Mouse (Mus musculus): ENCODE measurements at regions not wholly inside any gene's neighbourhood (a gene's known extent, or its start where the extent isn't known, plus 50 kb on each side); places are given as distances from the start of the nearest gene placed in this dataset.
A peak's percentile ranks its signal among the peaks of the same experiment; 100 is the strongest.

DNA sequence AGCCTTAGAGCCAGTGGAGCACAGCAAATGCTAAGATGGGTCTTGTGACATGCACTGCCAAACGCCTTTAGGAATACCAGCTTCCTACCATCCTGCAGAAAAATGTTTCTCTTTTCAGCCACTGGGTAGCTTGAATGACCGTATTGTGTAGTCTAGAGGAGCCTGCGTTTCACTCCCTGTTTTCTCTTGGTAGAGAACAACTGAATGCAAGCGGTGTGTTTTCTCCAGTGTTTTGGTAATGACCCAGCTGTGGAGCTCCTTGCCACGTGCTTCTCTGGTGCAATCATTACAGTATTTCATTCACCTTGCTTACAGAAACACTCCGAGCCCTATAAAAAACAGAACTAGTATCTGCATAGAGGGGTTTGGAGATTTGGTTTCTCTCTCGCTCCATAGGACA lies 193.5 kb downstream of the Rdh14 start:
- Histone ChIP-seq H3K9me3 (ENCODE audit: low read length) (no peaks in the 10 kb centered on the region), H3K4me1 (replicated peaks; ENCODE audit: low read depth, low read length) (no peaks in the 10 kb centered on the region), H3K36me3 (ENCODE audit: insufficient read depth, low read length) (no peaks in the 10 kb centered on the region), H3K4me3 (replicated peaks; ENCODE audit: low read length) (no peak overlapping the region), H3K27me3 (ENCODE audit: insufficient read depth, low read length) (no peaks in the 10 kb centered on the region)
- TF ChIP-seq POU5F1 (IDR thresholded peaks at IDR 0.05; ENCODE audit: borderline replicate concordance, low read length), result no peak
- no peak for TF ChIP-seq CTCF (conservative IDR thresholded peaks at IDR 0.05; ENCODE audit: low read length)

DNA sequence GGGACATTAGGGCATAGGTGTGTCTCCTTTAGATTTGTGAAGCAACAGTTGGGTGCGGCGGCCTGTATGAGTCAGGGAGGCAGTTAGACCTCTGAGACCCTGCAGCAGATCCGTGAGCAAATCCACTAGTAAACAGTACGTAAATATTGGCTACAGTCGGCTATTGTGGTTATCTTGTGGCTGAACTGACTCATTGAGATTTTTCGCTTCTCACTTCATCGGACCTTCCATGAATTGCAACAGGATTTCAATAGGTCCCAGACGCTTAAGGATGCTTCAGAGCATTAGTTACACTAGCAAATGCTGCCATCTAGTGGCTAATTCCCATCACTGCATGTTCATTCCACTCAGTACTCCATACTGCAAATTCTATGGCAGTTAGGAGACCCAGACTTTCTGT lies 199.0 kb downstream of the Rdh14 start:
- no peaks in the 10 kb centered on the region for H3K36me3 ChIP-seq (ENCODE audit: insufficient read depth, low read length)
- H3K4me1 ChIP-seq (replicated peaks; ENCODE audit: low read depth, low read length), result peaks cover 4% of the 10 kb centered on the region; the same call in 1 of the 2 replicates
- H3K9me3 ChIP-seq (ENCODE audit: low read length), result no peaks in the 10 kb centered on the region
- H3K4me3 ChIP-seq (replicated peaks; ENCODE audit: low read length), result no peak overlapping the region
- no peaks in the 10 kb centered on the region for H3K27me3 ChIP-seq (ENCODE audit: insufficient read depth, low read length)
- peak; percentile 81 for TF ChIP-seq CTCF (conservative IDR thresholded peaks at IDR 0.05; ENCODE audit: low read length)
- no peak for TF ChIP-seq POU5F1 (IDR thresholded peaks at IDR 0.05; ENCODE audit: borderline replicate concordance, low read length)

DNA sequence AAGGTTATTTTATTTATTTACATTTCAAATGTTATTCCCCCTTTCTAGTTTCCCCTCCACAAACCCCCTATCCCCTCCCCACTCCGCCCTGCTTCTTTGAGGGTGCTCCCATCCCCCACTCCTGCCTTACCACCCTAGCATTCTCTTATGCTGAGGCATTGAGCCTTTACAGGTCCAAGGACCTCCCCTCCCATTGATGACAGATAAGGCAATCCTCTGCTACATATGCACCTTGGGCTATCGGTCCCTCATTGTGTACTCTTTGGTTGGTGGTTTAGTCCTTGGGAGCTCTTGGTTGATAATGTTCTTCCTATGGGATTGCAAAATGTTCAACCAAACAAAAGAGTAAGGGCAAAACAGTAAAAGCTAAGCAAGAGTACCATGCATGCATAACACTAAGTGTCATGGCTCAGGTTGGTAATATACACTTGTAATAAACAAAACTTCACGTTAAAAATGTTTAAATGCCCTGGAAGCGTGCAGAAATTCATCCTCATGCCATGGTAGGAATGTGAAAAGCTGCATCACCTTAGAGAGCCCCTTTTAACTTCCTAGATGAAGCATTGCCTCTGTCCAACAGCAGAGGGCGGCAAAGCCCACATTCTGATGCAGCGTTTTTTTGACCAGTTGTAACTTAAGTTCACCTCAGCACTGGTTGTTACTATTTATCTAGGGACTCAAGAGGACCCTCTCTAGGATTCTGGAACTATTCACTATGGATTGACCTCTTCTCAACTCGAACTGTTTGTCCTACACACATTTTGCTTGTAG lies 207.6 kb downstream of the Rdh14 start:
- TF ChIP-seq NANOG (IDR thresholded peaks at IDR 0.05; ENCODE audit: borderline replicate concordance, low read length), result no peak
- peak; percentile 83 for TF ChIP-seq CTCF (conservative IDR thresholded peaks at IDR 0.05; ENCODE audit: low read length)

DNA sequence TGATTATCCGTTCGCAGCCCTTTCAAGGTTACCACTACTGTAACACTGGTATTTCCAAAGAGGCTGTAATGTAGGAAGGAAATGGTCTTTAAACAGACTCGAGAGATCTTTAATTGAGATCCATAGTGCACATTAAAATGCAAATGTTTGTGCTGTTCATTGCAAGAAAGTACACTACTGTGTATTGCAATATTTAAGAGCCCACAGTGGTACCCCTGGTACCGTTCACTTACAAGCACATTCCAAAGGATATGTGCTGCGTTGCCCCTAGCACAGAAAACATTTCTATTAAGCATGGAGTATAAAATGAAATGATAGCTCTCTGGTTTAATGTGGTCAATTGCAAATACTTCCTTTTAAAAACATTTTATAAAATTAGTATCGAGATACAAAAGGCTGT lies 209.5 kb downstream of the Rdh14 start:
- Histone ChIP-seq H3K27me3 (ENCODE audit: insufficient read depth, low read length) (no peaks in the 10 kb centered on the region), H3K36me3 (ENCODE audit: insufficient read depth, low read length) (no peaks in the 10 kb centered on the region), H3K9me3 (ENCODE audit: low read length) (peaks cover 4% of the 10 kb centered on the region), H3K4me1 (replicated peaks; ENCODE audit: low read depth, low read length) (peaks cover 10% of the 10 kb centered on the region), H3K4me3 (replicated peaks; ENCODE audit: low read length) (no peak overlapping the region)
- TF ChIP-seq NANOG (IDR thresholded peaks at IDR 0.05; ENCODE audit: borderline replicate concordance, low read length) (no peak), POU5F1 (IDR thresholded peaks at IDR 0.05; ENCODE audit: borderline replicate concordance, low read length) (no peak), CTCF (conservative IDR thresholded peaks at IDR 0.05; ENCODE audit: low read length) (no peak)

More for the DNA sequence above, 207.6 kb downstream of the Rdh14 start:
- H3K9me3 ChIP-seq (ENCODE audit: low read length), result peaks cover 4% of the 10 kb centered on the region
- H3K27me3 ChIP-seq (ENCODE audit: insufficient read depth, low read length), result no peaks in the 10 kb centered on the region
- H3K4me3 ChIP-seq (replicated peaks; ENCODE audit: low read length), result no peak overlapping the region
- H3K4me1 ChIP-seq (replicated peaks; ENCODE audit: low read depth, low read length), result no peaks in the 10 kb centered on the region
- H3K36me3 ChIP-seq (ENCODE audit: insufficient read depth, low read length), result no peaks in the 10 kb centered on the region

DNA sequence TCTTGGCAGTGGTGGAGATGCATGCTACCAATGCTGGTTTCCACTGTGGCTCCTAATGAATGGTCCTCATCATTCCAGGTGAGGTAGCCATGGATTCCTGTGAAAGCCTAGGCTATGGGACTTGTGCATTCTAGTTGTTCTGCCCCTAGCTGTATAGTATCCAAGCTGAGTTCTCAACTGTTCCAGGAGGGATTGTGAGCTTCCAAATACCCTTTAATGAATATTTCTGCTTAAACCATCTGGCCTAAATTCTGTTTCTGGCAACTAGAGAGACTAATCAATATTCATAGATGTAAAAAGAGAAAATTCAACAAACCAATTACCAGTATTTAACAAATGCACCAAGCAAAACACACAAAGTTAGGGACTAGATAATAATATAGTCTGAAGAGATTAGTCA lies 227.7 kb downstream of the Rdh14 start:
- Histone ChIP-seq H3K9me3 (ENCODE audit: low read length) (no peaks in the 10 kb centered on the region), H3K4me3 (replicated peaks; ENCODE audit: low read length) (no peak overlapping the region), H3K36me3 (ENCODE audit: insufficient read depth, low read length) (no peaks in the 10 kb centered on the region), H3K4me1 (replicated peaks; ENCODE audit: low read depth, low read length) (no peaks in the 10 kb centered on the region), H3K27me3 (ENCODE audit: insufficient read depth, low read length) (no peaks in the 10 kb centered on the region)
- TF ChIP-seq CTCF (conservative IDR thresholded peaks at IDR 0.05; ENCODE audit: low read length) (no peak), NANOG (IDR thresholded peaks at IDR 0.05; ENCODE audit: borderline replicate concordance, low read length) (no peak), POU5F1 (IDR thresholded peaks at IDR 0.05; ENCODE audit: borderline replicate concordance, low read length) (no peak)

DNA sequence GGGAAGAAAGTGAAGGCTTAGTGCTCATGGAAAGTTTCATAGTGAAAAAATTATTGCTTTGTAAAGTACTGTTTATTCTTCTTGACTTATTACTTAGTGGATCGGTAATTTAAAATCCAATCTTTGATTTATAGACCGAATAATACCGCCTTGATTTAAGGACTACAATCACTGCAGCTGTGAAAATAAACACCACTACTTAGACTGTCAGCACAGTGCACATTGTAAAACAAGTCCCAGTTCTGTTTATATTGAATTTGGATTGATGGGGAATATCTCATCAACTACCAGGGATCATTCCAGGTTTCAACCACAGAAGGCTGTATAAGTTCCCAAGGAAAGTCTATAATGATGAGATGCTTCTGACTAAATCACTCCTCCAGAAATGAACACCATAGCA lies 230.0 kb downstream of the Rdh14 start:
- no peaks in the 10 kb centered on the region for H3K27me3 ChIP-seq (ENCODE audit: insufficient read depth, low read length)
- TF ChIP-seq CTCF (conservative IDR thresholded peaks at IDR 0.05; ENCODE audit: low read length) (no peak), POU5F1 (IDR thresholded peaks at IDR 0.05; ENCODE audit: borderline replicate concordance, low read length) (no peak), NANOG (IDR thresholded peaks at IDR 0.05; ENCODE audit: borderline replicate concordance, low read length) (no peak)
- no peaks in the 10 kb centered on the region for H3K36me3 ChIP-seq (ENCODE audit: insufficient read depth, low read length)
- no peak overlapping the region for H3K4me3 ChIP-seq (replicated peaks; ENCODE audit: low read length)
- H3K9me3 ChIP-seq (ENCODE audit: low read length), result no peaks in the 10 kb centered on the region
- no peaks in the 10 kb centered on the region for H3K4me1 ChIP-seq (replicated peaks; ENCODE audit: low read depth, low read length)

DNA sequence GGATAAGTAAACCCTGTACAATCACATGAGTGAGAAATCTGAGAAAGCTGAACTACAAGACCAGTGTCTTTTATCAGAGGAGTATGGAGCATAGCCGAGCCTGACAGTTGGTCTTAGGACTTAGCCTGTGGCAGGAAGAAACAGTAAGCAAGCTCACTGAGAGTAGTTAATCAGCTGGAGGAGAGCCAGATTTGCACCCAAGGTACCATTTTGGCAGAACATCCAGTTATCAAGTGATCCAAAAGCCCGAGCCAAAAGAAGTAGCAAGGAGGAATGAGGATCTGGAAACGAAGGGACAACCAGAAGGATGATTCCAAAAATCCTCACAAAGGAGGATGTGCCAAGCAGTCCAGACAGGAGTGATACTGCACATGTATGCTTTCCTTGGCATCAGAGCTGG lies 248.0 kb downstream of the Rdh14 start:
- no peaks in the 10 kb centered on the region for H3K9me3 ChIP-seq (ENCODE audit: low read length)
- H3K36me3 ChIP-seq (ENCODE audit: insufficient read depth, low read length), result no peaks in the 10 kb centered on the region
- TF ChIP-seq POU5F1 (IDR thresholded peaks at IDR 0.05; ENCODE audit: borderline replicate concordance, low read length), result no peak
- TF ChIP-seq NANOG (IDR thresholded peaks at IDR 0.05; ENCODE audit: borderline replicate concordance, low read length), result no peak
- TF ChIP-seq CTCF (conservative IDR thresholded peaks at IDR 0.05; ENCODE audit: low read length), result no peak
- no peaks in the 10 kb centered on the region for H3K27me3 ChIP-seq (ENCODE audit: insufficient read depth, low read length)
- H3K4me3 ChIP-seq (replicated peaks; ENCODE audit: low read length), result no peak overlapping the region
- H3K4me1 ChIP-seq (replicated peaks; ENCODE audit: low read depth, low read length), result no peaks in the 10 kb centered on the region

DNA sequence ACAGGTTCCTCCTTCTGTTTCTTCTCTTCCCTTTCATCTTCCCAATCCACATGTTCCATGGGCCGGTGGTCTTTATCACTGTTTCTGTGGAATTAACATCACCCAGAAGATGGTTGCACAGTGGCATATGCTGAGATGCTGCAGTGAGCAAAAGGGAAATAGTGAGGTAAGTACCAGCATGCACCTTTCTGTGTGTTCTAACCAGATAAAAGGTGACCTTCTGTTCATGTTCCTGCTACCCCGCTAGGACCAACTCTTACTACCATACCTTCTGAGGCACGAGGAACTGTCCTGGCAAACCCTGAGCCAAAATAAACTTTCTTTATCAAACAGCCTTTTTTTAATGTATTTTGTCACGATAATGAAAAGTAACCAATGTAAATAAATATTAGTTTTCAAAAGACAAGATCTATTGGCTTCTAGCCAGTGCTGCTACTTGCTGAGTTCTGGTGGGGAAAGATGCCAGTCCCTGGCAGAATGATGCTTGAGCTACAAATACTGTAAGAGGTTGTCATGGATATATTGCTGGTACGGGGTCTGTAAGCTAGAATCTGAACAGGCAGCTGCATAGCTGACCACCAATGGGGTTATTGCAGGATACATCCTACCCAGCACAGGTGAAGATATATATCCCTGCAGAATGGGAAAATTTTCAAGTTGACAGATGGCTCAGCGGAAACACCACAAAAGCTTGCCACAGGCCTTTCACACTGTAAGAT lies 264.1 kb downstream of the Rdh14 start:
- no peaks in the 10 kb centered on the region for H3K9me3 ChIP-seq (ENCODE audit: low read length)
- H3K27me3 ChIP-seq (ENCODE audit: insufficient read depth, low read length), result no peaks in the 10 kb centered on the region
- no peak overlapping the region for H3K4me3 ChIP-seq (replicated peaks; ENCODE audit: low read length)
- H3K4me1 ChIP-seq (replicated peaks; ENCODE audit: low read depth, low read length), result no peaks in the 10 kb centered on the region
- H3K36me3 ChIP-seq (ENCODE audit: insufficient read depth, low read length), result no peaks in the 10 kb centered on the region
- TF ChIP-seq NANOG (IDR thresholded peaks at IDR 0.05; ENCODE audit: borderline replicate concordance, low read length) (no peak), POU5F1 (IDR thresholded peaks at IDR 0.05; ENCODE audit: borderline replicate concordance, low read length) (no peak), CTCF (conservative IDR thresholded peaks at IDR 0.05; ENCODE audit: low read length) (no peak)

All from E14TG2a.4 (cell line).